Mouse (Mus musculus) ES-E14 (cell line): ENCODE results near the gene Etv6.

ENCODE experiments used
- HCFC1 ChIP-seq: IDR thresholded peaks from 2 replicates; pipeline ENCODE4 v1.6.1; 2012; ENCODE audit warnings: low read length, inconsistent platforms, borderline replicate concordance; ENCODE audit not compliant: insufficient read depth
- MAFK ChIP-seq: IDR thresholded peaks from 2 replicates; pipeline ENCODE4 v1.6.1; 2014; ENCODE audit warnings: mild to moderate bottlenecking, low read depth, low read length, inconsistent platforms; ENCODE audit not compliant: insufficient read depth

DNA sequence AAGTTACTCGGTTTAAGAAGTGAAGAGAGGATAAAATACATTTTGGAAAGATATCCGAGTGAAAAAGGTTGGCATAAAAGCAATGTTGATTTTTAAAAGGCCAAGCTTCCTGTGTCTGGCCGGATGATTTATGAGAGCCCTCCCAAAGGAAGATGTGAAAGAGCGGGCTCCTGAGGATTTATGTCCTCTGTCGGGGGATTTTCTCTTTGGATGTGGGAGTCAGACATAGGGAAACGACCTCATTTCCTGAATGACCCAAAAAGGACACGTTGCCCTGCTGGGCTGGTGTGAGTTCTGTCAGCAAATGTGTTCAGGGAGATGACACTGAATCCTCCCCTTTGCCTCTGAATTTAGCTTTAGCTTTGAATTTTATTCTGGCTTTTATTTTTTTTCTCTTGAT is 8.0 kb downstream of the Etv6 start:
- TF ChIP-seq MAFK (no peak), HCFC1 (no peak)
